Mouse (Mus musculus): ENCODE data around the gene 1810043G02Rik. TPM values are rescaled to one million over a fixed set of nuclear protein-coding genes. Genes with fewer than 3 reads are reported as not detected.

The 1810043G02Rik gene
- polyA plus RNA-seq, 1 experiment from 2014 or later, result 54.5 TPM

- no peak overlapping the region for H3K27ac ChIP-seq (replicated peaks)
- no peak overlapping the region for H3K4me2 ChIP-seq
- no peaks in the 10 kb centered on the region for H3K9me3 ChIP-seq
- 2% methylated on average over 5 of the region's 5 CpGs for WGBS
- no peak overlapping the region for H3K9ac ChIP-seq
- no peaks in the 10 kb centered on the region for H3K4me1 ChIP-seq (replicated peaks)
- peak; percentile 73 for ATAC-seq (ENCODE audit: low FRiP score, low read depth)
- no peaks in the 10 kb centered on the region for H3K36me3 ChIP-seq
- no peak overlapping the region for H3K4me3 ChIP-seq
- no peaks in the 10 kb centered on the region for H3K27me3 ChIP-seq
Observed at GRCm38 (mm10) chr10:78028129-78028528, 49.8 kb downstream of the 1810043G02Rik start.

GRCm38 (mm10) chr10:78029080-78029479 is 50.8 kb downstream of the 1810043G02Rik start:
- no peak overlapping the region for H3K4me2 ChIP-seq
- no peaks in the 10 kb centered on the region for H3K4me1 ChIP-seq (replicated peaks)
- WGBS, result 76% methylated on average over 1 of the region's 1 CpGs
- H3K27ac ChIP-seq (replicated peaks), result no peak overlapping the region
- no peaks in the 10 kb centered on the region for H3K9me3 ChIP-seq
- no peak overlapping the region for H3K9ac ChIP-seq
- no peak overlapping the region for H3K4me3 ChIP-seq
- no peak for ATAC-seq (ENCODE audit: low FRiP score, low read depth)
- H3K36me3 ChIP-seq, result no peaks in the 10 kb centered on the region
- H3K27me3 ChIP-seq, result no peaks in the 10 kb centered on the region

- no peak for ATAC-seq (ENCODE audit: low FRiP score, low read depth)
Observed at GRCm38 (mm10) chr10:78031987-78032386, 53.7 kb downstream of the 1810043G02Rik start.

More at GRCm38 (mm10) chr10:78031987-78032386, 53.7 kb downstream of the 1810043G02Rik start:
- Histone ChIP-seq H3K27ac (replicated peaks) (no peak overlapping the region), H3K4me2 (no peak overlapping the region), H3K4me1 (replicated peaks) (no peaks in the 10 kb centered on the region), H3K36me3 (no peaks in the 10 kb centered on the region), H3K9ac (no peak overlapping the region), H3K4me3 (no peak overlapping the region), H3K27me3 (no peaks in the 10 kb centered on the region), H3K9me3 (no peaks in the 10 kb centered on the region)
- WGBS, result 79% methylated on average over 2 of the region's 2 CpGs

Other genes starting within 250 kb of the 1810043G02Rik start
- gene Gm18596, start 235.9 kb upstream of the 1810043G02Rik start, polyA plus RNA-seq (2015; fragmentation: Nextera tagmentation; extraction: Ambion mirVana), result not detected in 2 replicates
- gene Gm9736, start 227.2 kb upstream of the 1810043G02Rik start, polyA plus RNA-seq (2015; fragmentation: Nextera tagmentation; extraction: Ambion mirVana), result not detected in 2 replicates
- gene Gm3233, start 218.8 kb upstream of the 1810043G02Rik start, polyA plus RNA-seq (2015; fragmentation: Nextera tagmentation; extraction: Ambion mirVana), result not detected in 2 replicates
- gene Gm3238, start 207.2 kb upstream of the 1810043G02Rik start, polyA plus RNA-seq (2015; fragmentation: Nextera tagmentation; extraction: Ambion mirVana), result not detected in 2 replicates
- gene Gm7138, start 201.6 kb upstream of the 1810043G02Rik start, polyA plus RNA-seq (2015; fragmentation: Nextera tagmentation; extraction: Ambion mirVana), result not detected in 2 replicates
- gene Gm3250, start 196.0 kb upstream of the 1810043G02Rik start, polyA plus RNA-seq (2015; fragmentation: Nextera tagmentation; extraction: Ambion mirVana), result not detected in 2 replicates
- not detected in 2 replicates for gene Gm7137, start 190.3 kb upstream of the 1810043G02Rik start, polyA plus RNA-seq (2015; fragmentation: Nextera tagmentation; extraction: Ambion mirVana)
- gene Gm9639, start 183.4 kb upstream of the 1810043G02Rik start, polyA plus RNA-seq (2015; fragmentation: Nextera tagmentation; extraction: Ambion mirVana), result not detected in 2 replicates
- not detected in 2 replicates for gene Gm19668, start 179.4 kb upstream of the 1810043G02Rik start, polyA plus RNA-seq (2015; fragmentation: Nextera tagmentation; extraction: Ambion mirVana)
- gene Gm9507, start 166.7 kb upstream of the 1810043G02Rik start, polyA plus RNA-seq (2015; fragmentation: Nextera tagmentation; extraction: Ambion mirVana), result not detected in 2 replicates
- gene Gm2696, start 163.8 kb upstream of the 1810043G02Rik start, polyA plus RNA-seq (2015; fragmentation: Nextera tagmentation; extraction: Ambion mirVana), result not detected in 2 replicates
- gene Krtap10-4, start 151.4 kb upstream of the 1810043G02Rik start, polyA plus RNA-seq (2015; fragmentation: Nextera tagmentation; extraction: Ambion mirVana), result not detected in 2 replicates
- not detected in 2 replicates for gene Krtap10-10, start 142.6 kb upstream of the 1810043G02Rik start, polyA plus RNA-seq (2015; fragmentation: Nextera tagmentation; extraction: Ambion mirVana)
- not detected in 2 replicates for gene Gm36176, start 131.7 kb upstream of the 1810043G02Rik start, polyA plus RNA-seq (2015; fragmentation: Nextera tagmentation; extraction: Ambion mirVana)
- not detected in 2 replicates for gene Gm10318, start 125.7 kb upstream of the 1810043G02Rik start, polyA plus RNA-seq (2015; fragmentation: Nextera tagmentation; extraction: Ambion mirVana)
- gene Gm3285, start 116.5 kb upstream of the 1810043G02Rik start, polyA plus RNA-seq (2015; fragmentation: Nextera tagmentation; extraction: Ambion mirVana), result not detected in 2 replicates
- 21.4 and 23.9 TPM in 2 replicates for gene Lrrc3, start 76.0 kb upstream of the 1810043G02Rik start, polyA plus RNA-seq (2015; fragmentation: Nextera tagmentation; extraction: Ambion mirVana)
- 5.4 and 7.1 TPM in 2 replicates for gene Trpm2, start 8.0 kb upstream of the 1810043G02Rik start, polyA plus RNA-seq (2015; fragmentation: Nextera tagmentation; extraction: Ambion mirVana)
- gene Pfkl, start 31.6 kb downstream of the 1810043G02Rik start, polyA plus RNA-seq (2015; fragmentation: Nextera tagmentation; extraction: Ambion mirVana), result 120 and 126 TPM in 2 replicates
- gene Dnmt3l, start 63.4 kb downstream of the 1810043G02Rik start, polyA plus RNA-seq (2015; fragmentation: Nextera tagmentation; extraction: Ambion mirVana), result not detected in 2 replicates
- gene Aire, start 65.1 kb downstream of the 1810043G02Rik start, polyA plus RNA-seq (2015; fragmentation: Nextera tagmentation; extraction: Ambion mirVana), result 0.51 TPM in 1 of 2 replicates, not detected in the other
- 0.71 and 0.96 TPM in 2 replicates for gene Icosl, start 90.8 kb downstream of the 1810043G02Rik start, polyA plus RNA-seq (2015; fragmentation: Nextera tagmentation; extraction: Ambion mirVana)
- gene D10Jhu81e, start 191.3 kb downstream of the 1810043G02Rik start, polyA plus RNA-seq (2015; fragmentation: Nextera tagmentation; extraction: Ambion mirVana), result 27.7 and 29.9 TPM in 2 replicates
- gene Pwp2, start 206.6 kb downstream of the 1810043G02Rik start, polyA plus RNA-seq (2015; fragmentation: Nextera tagmentation; extraction: Ambion mirVana), result 16.6 and 16.8 TPM in 2 replicates

Data from hindbrain, embryonic 15.5 days (tissue).